Mouse (Mus musculus): ENCODE results near the gene Tigar. TPM values are rescaled to one million over a fixed set of nuclear protein-coding genes. Genes with fewer than 3 reads are reported as not detected.

The Tigar gene
- polyA plus RNA-seq, 1 experiment from 2014 or later: 8.3 TPM

- no peaks in the 10 kb centered on the region for H3K9me3 ChIP-seq (replicated peaks)
- no peaks in the 10 kb centered on the region for H3K27me3 ChIP-seq
- no peak overlapping the region for H3K27ac ChIP-seq
- no peak overlapping the region for H3K4me2 ChIP-seq (replicated peaks)
- H3K36me3 ChIP-seq: peaks cover 10% of the 10 kb centered on the region
- 70% methylated on average over 6 of the region's 6 CpGs for WGBS
- H3K4me1 ChIP-seq: peaks cover 8% of the 10 kb centered on the region
- no peak for ATAC-seq (ENCODE audit: low FRiP score)
- no peak overlapping the region for H3K9ac ChIP-seq
- no peak overlapping the region for H3K4me3 ChIP-seq
Observed at GRCm38 (mm10) chr6:127105107-127105506, 4.2 kb downstream of the Tigar start.

- Histone ChIP-seq H3K4me2 (replicated peaks) (no peak overlapping the region), H3K27me3 (no peaks in the 10 kb centered on the region), H3K4me1 (peaks cover 8% of the 10 kb centered on the region), H3K27ac (no peak overlapping the region), H3K4me3 (no peak overlapping the region), H3K9ac (no peak overlapping the region), H3K9me3 (replicated peaks) (no peaks in the 10 kb centered on the region), H3K36me3 (peaks cover 10% of the 10 kb centered on the region)
- 90% methylated on average over 7 of the region's 7 CpGs for WGBS
- ATAC-seq (ENCODE audit: low FRiP score): no peak
Observed at GRCm38 (mm10) chr6:127104396-127105029, 4.8 kb downstream of the Tigar start.

- no peak overlapping the region for H3K9ac ChIP-seq
- H3K27ac ChIP-seq: no peak overlapping the region
- H3K36me3 ChIP-seq: peaks cover 10% of the 10 kb centered on the region
- no peak overlapping the region for H3K4me2 ChIP-seq (replicated peaks)
- H3K9me3 ChIP-seq (replicated peaks): no peaks in the 10 kb centered on the region
- H3K4me1 ChIP-seq: peaks cover 5% of the 10 kb centered on the region
- H3K27me3 ChIP-seq: no peaks in the 10 kb centered on the region
- no peak overlapping the region for H3K4me3 ChIP-seq
- 94% methylated on average over 6 of the region's 6 CpGs for WGBS
- no peak for ATAC-seq (ENCODE audit: low FRiP score)
Observed at GRCm38 (mm10) chr6:127103506-127104275, 5.7 kb downstream of the Tigar start.

GRCm38 (mm10) chr6:127094565-127094964 lies 14.8 kb downstream of the Tigar start:
- 63% methylated on average over 7 of the region's 7 CpGs for WGBS
- Histone ChIP-seq H3K27ac (no peak overlapping the region), H3K9ac (no peak overlapping the region), H3K4me1 (no peaks in the 10 kb centered on the region), H3K27me3 (no peaks in the 10 kb centered on the region), H3K36me3 (peaks cover 28% of the 10 kb centered on the region), H3K4me3 (no peak overlapping the region), H3K4me2 (replicated peaks) (no peak overlapping the region), H3K9me3 (replicated peaks) (no peaks in the 10 kb centered on the region)
- ATAC-seq (ENCODE audit: low FRiP score): no peak

GRCm38 (mm10) chr6:127086739-127087138 lies 22.6 kb downstream of the Tigar start:
- H3K27me3 ChIP-seq: peaks cover 2% of the 10 kb centered on the region; the same call in 1 of the 2 replicates
- no peak for ATAC-seq (ENCODE audit: low FRiP score)
- H3K9me3 ChIP-seq (replicated peaks): 0 out of 2 replicates have a peak, but pooled peaks cover 4% of the 10 kb centered on the region
- no peak overlapping the region for H3K4me2 ChIP-seq (replicated peaks)
- peaks cover 40% of the 10 kb centered on the region for H3K36me3 ChIP-seq
- 77% methylated on average over 4 of the region's 4 CpGs for WGBS
- H3K4me1 ChIP-seq: no peaks in the 10 kb centered on the region
- H3K27ac ChIP-seq: no peak overlapping the region
- H3K4me3 ChIP-seq: no peak overlapping the region
- no peak overlapping the region for H3K9ac ChIP-seq

- H3K4me3 ChIP-seq: no peak overlapping the region
- H3K27ac ChIP-seq: no peak overlapping the region
- ATAC-seq (ENCODE audit: low FRiP score): no peak
- H3K4me2 ChIP-seq (replicated peaks): no peak overlapping the region
- no peaks in the 10 kb centered on the region for H3K36me3 ChIP-seq
- 67% methylated on average over 6 of the region's 6 CpGs for WGBS
- 0 out of 2 replicates have a peak, but pooled peaks cover 4% of the 10 kb centered on the region for H3K9me3 ChIP-seq (replicated peaks)
- peaks cover 21% of the 10 kb centered on the region for H3K27me3 ChIP-seq
- no peak overlapping the region for H3K9ac ChIP-seq
- H3K4me1 ChIP-seq: peaks cover 7% of the 10 kb centered on the region; the same call in 1 of the 2 replicates
Observed at GRCm38 (mm10) chr6:127081820-127082219, 27.5 kb downstream of the Tigar start.

- WGBS: 1% methylated on average over 58 of the region's 59 CpGs
- peak; percentile 92 for ATAC-seq (ENCODE audit: low FRiP score)
- Histone ChIP-seq H3K4me3 (peak overlapping the region; percentile 61), H3K27ac (peak overlapping the region; percentile 68), H3K9me3 (replicated peaks) (0 out of 2 replicates have a peak, but pooled peaks cover 4% of the 10 kb centered on the region), H3K4me1 (peaks cover 7% of the 10 kb centered on the region; the same call in 1 of the 2 replicates), H3K9ac (peak overlapping the region; percentile 78), H3K36me3 (no peaks in the 10 kb centered on the region), H3K4me2 (replicated peaks) (peak overlapping the region; percentile 97), H3K27me3 (peaks cover 21% of the 10 kb centered on the region)
Observed at GRCm38 (mm10) chr6:127079867-127080731, 29.3 kb downstream of the Tigar start.

- no peak within 1 kb of the TSS for H3K27ac ChIP-seq
- H3K4me3 ChIP-seq: no peak within 1 kb of the TSS
- no peak for ATAC-seq (ENCODE audit: low FRiP score)
- H3K4me2 ChIP-seq (replicated peaks): no peak within 1 kb of the TSS
- H3K4me1 ChIP-seq: peaks cover 5% of the 10 kb centered on the region; the same call in 1 of the 2 replicates
- no peaks in the 10 kb centered on the region for H3K36me3 ChIP-seq
- peaks cover 2% of the 10 kb centered on the region for H3K27me3 ChIP-seq
- no peaks in the 10 kb centered on the region for H3K9me3 ChIP-seq (replicated peaks)
- 16% methylated on average over 5 of the region's 5 CpGs for WGBS
- H3K9ac ChIP-seq: no peak within 1 kb of the TSS
Observed at GRCm38 (mm10) chr6:127072817-127073216, 36.5 kb downstream of the Tigar start, which contains the start of gene Fgf23. TSS of gene Fgf23 (plus strand) at chr6:127072902.

- Histone ChIP-seq H3K9ac (no peak overlapping the region), H3K4me2 (replicated peaks) (peak overlapping the region; percentile 40), H3K36me3 (no peaks in the 10 kb centered on the region), H3K4me1 (peaks cover 12% of the 10 kb centered on the region; the same call in 1 of the 2 replicates), H3K9me3 (replicated peaks) (no peaks in the 10 kb centered on the region), H3K27me3 (peaks cover 13% of the 10 kb centered on the region), H3K4me3 (no peak overlapping the region), H3K27ac (no peak overlapping the region)
- ATAC-seq (ENCODE audit: low FRiP score): no peak
- 7% methylated on average over 14 of the region's 14 CpGs for WGBS
Observed at GRCm38 (mm10) chr6:127064815-127065214, 44.5 kb downstream of the Tigar start.

- H3K27ac ChIP-seq: no peak overlapping the region
- H3K27me3 ChIP-seq: peaks cover 13% of the 10 kb centered on the region
- H3K4me2 ChIP-seq (replicated peaks): no peak overlapping the region
- no peak overlapping the region for H3K9ac ChIP-seq
- no peaks in the 10 kb centered on the region for H3K36me3 ChIP-seq
- no peaks in the 10 kb centered on the region for H3K9me3 ChIP-seq (replicated peaks)
- no peak for ATAC-seq (ENCODE audit: low FRiP score)
- WGBS: 85% methylated on average over 3 of the region's 3 CpGs
- H3K4me1 ChIP-seq: peaks cover 12% of the 10 kb centered on the region; the same call in 1 of the 2 replicates
- no peak overlapping the region for H3K4me3 ChIP-seq
Observed at GRCm38 (mm10) chr6:127063915-127064314, 45.4 kb downstream of the Tigar start.

- Histone ChIP-seq H3K27ac (no peak overlapping the region), H3K4me3 (no peak overlapping the region), H3K36me3 (no peaks in the 10 kb centered on the region), H3K9ac (no peak overlapping the region), H3K27me3 (0 out of 2 replicates have a peak, but pooled peaks cover 3% of the 10 kb centered on the region), H3K4me1 (peaks cover 5% of the 10 kb centered on the region; the same call in 1 of the 2 replicates), H3K9me3 (replicated peaks) (no peaks in the 10 kb centered on the region), H3K4me2 (replicated peaks) (no peak overlapping the region)
- ATAC-seq (ENCODE audit: low FRiP score): no peak
- WGBS: 82% methylated on average over 4 of the region's 4 CpGs
Observed at GRCm38 (mm10) chr6:127059975-127060374, 49.4 kb downstream of the Tigar start.

Measured in hindbrain, embryonic 12.5 days (tissue).